Mouse (Mus musculus) olfactory bulb, adult 2 months (tissue): Measurements from ENCODE around the gene Kif3c. TPM values are rescaled to one million over a fixed set of nuclear protein-coding genes. Genes with fewer than 3 reads are reported as not detected.
A peak's percentile ranks its signal among the peaks of the same experiment; 100 is the strongest.
"Not testable (repeated sequence)": the region's sequence is repeated elsewhere in the genome, so short reads cannot be mapped to it uniquely, and the experiment has no call there.

Source experiments
- H3K27ac ChIP-seq: fragments of 200-500 bp; 2 replicates; pipeline ENCODE4 v1.5.1; 2012; ENCODE audit warnings: low read depth, low read length; ENCODE audit not compliant: insufficient read depth
- H3K4me1 ChIP-seq: fragments of 200-500 bp; 2 replicates; pipeline ENCODE4 v1.6.1; 2012; ENCODE audit warnings: low read length; ENCODE audit not compliant: control insufficient read depth, insufficient read depth
- H3K4me3 ChIP-seq: fragments of 200-500 bp; 2 replicates; pipeline ENCODE4 v1.5.1; 2012; ENCODE audit warnings: mild to moderate bottlenecking, low read depth, low read length, moderate library complexity; ENCODE audit not compliant: insufficient read depth
- CTCF ChIP-seq: fragments of 200-500 bp; IDR thresholded peaks from 2 replicates; pipeline ENCODE4 v1.5.1; 2012; ENCODE audit warnings: low read depth, mild to moderate bottlenecking, low read length, moderate library complexity; ENCODE audit not compliant: insufficient read depth
- POLR2A ChIP-seq: fragments of 200-500 bp; IDR thresholded peaks from 2 replicates; pipeline ENCODE4 v1.6.1; 2012; ENCODE audit warnings: mild to moderate bottlenecking, low read depth, low read length, moderate library complexity; ENCODE audit not compliant: insufficient read depth
- WGBS: fragments of 180-500 bp; shearing (Covaris S2); methylation state at CpG from one replicate; pipeline ENCODE4 v1.1.7; 2018; 5-methylcytosine and 5-hydroxymethylcytosine counted together
- polyA plus RNA-seq: library from polyadenylated mRNA; stranded (reverse); fragments of >200 nt; gene quantifications from 2 replicates; pipeline ENCODE4 v1.2.4, GENCODE M21; 2012; ENCODE audit warnings: low replicate concordance; ENCODE audit not compliant: missing spikeins, insufficient read depth, insufficient read length

Gene Kif3c
- polyA plus RNA-seq, 1 experiment, result 67.4 TPM

GRCm38 (mm10) chr12:3396931-3397330 is 32.0 kb downstream of the Kif3c start:
- WGBS, result 85% methylated on average over 8 of the region's 8 CpGs
- TF ChIP-seq POLR2A (no peak), CTCF (no peak)
- peaks cover 8% of the 10 kb centered on the region; the same call in 1 of the 2 replicates for H3K4me1 ChIP-seq
- no peak overlapping the region for H3K27ac ChIP-seq
- no peak overlapping the region for H3K4me3 ChIP-seq

GRCm38 (mm10) chr12:3405662-3406061 is 40.7 kb downstream of the Kif3c start:
- H3K4me3 ChIP-seq, H3K27ac ChIP-seq: not testable (repeated sequence)
- 69% methylated on average over 3 of the region's 3 CpGs for WGBS

GRCm38 (mm10) chr12:3406585-3406984 is 41.7 kb downstream of the Kif3c start:
- TF ChIP-seq CTCF (no peak), POLR2A (no peak)
- Histone ChIP-seq H3K4me3 (no peak overlapping the region), H3K27ac (no peak overlapping the region), H3K4me1 (peaks cover 2% of the 10 kb centered on the region)
- 33% methylated on average over 6 of the region's 6 CpGs for WGBS

More at GRCm38 (mm10) chr12:3405662-3406061, 40.7 kb downstream of the Kif3c start:
- H3K4me1 ChIP-seq, result not testable (repeated sequence)

DNA sequence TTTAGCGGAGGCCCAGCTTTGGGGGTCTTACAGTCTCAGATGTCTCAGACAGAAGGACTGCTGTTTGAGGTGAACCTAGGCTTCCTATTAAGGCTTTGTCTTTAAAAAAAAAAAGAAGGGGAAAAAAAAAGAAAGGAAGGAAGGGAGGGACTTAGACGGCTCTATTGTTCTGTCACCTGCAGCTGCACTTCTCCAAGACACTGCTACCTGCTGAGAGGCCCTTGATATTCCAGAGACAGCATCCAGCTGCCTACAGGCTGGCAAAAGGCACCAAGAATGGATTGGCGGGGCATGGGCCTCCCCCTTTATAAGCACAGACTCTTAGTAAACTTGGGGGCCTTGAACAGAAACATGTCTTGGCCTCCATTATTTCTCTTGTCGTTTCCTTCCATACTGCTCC is 50.0 kb downstream of the Kif3c start:
- Histone ChIP-seq H3K27ac (no peak overlapping the region), H3K4me3 (no peak overlapping the region), H3K4me1 (no peaks in the 10 kb centered on the region)
- WGBS, result 82% methylated on average over 4 of the region's 4 CpGs
- no peak for TF ChIP-seq CTCF

- TF ChIP-seq POLR2A (no peak), CTCF (no peak)
- no peak overlapping the region for H3K4me3 ChIP-seq
- no peaks in the 10 kb centered on the region for H3K4me1 ChIP-seq
- WGBS, result 74% methylated on average over 3 of the region's 3 CpGs
- no peak overlapping the region for H3K27ac ChIP-seq
These were observed 53.8 kb downstream of the Kif3c start for GRCm38 (mm10) chr12:3418761-3419160.

GRCm38 (mm10) chr12:3420519-3420918 is 55.6 kb downstream of the Kif3c start:
- 89% methylated on average over 2 of the region's 2 CpGs for WGBS
- Histone ChIP-seq H3K4me3 (no peak overlapping the region), H3K27ac (no peak overlapping the region), H3K4me1 (0 out of 2 replicates have a peak, but pooled peaks cover under 1% of the 10 kb centered on the region)
- TF ChIP-seq POLR2A (no peak), CTCF (no peak)

- no peak for TF ChIP-seq POLR2A
- no peak for TF ChIP-seq CTCF
- 95% methylated on average over 1 of the region's 1 CpGs for WGBS
- no peak overlapping the region for H3K27ac ChIP-seq
These were observed 57.9 kb downstream of the Kif3c start for GRCm38 (mm10) chr12:3422786-3423185.

GRCm38 (mm10) chr12:3424179-3424578 is 59.2 kb downstream of the Kif3c start:
- Histone ChIP-seq H3K4me3 (no peak overlapping the region), H3K4me1 (0 out of 2 replicates have a peak, but pooled peaks cover 2% of the 10 kb centered on the region), H3K27ac (no peak overlapping the region)
- whole genome bisulfite sequencing, result 88% methylated on average over 2 of the region's 2 CpGs
- TF ChIP-seq CTCF (no peak), POLR2A (no peak)

More at GRCm38 (mm10) chr12:3422786-3423185, 57.9 kb downstream of the Kif3c start:
- 0 out of 2 replicates have a peak, but pooled peaks cover 2% of the 10 kb centered on the region for H3K4me1 ChIP-seq
- no peak overlapping the region for H3K4me3 ChIP-seq

DNA sequence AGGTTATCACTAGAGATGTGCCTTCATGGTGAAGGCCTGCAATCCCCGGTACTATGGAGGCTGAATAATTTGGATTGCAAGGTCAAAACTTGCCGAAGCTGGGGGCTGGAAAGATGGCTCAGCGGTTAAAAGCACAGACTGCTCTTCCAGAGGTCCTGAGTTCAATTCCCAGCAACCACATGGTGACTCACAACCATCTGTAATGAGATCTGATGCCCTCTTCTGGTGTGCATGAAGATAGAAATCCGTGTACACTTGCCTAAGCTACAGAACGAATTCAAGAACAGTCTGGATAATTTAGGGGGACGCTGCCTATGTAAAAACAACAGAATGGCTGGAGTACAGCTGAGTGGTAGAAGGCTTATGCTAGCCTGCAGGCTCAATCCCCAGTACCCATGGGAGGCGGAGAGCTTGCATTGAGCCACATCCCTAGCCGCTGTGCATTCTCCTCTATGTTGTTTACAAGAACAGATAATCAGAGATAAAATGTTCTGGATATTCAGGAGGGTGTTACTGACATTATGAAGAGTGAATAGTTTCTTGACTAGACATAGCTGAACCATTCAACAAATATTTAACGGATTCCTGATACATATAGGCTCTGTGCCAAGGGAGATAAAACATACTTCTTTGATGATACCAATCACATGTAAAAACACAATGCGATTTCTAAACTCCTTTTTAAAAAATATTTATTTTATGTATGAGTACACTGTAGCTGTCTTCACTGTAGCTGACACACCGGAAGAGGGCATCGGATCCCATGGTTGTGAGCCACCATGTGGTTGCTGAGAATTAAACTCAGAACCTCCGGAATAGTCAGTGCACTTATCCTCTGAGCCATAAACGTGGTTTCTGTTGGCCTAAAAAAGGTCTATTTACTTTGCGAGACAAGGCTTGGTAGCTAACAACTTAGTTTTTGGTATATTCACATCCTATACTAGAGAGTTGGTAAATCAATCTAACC is 60.7 kb downstream of the Kif3c start:
- TF ChIP-seq CTCF, result no peak
- no peak for TF ChIP-seq POLR2A
- Histone ChIP-seq H3K4me3 (peak overlapping the region; percentile 3), H3K27ac (no peak overlapping the region; the same call in 1 of the 2 replicates), H3K4me1 (0 out of 2 replicates have a peak, but pooled peaks cover 2% of the 10 kb centered on the region)
- 38% methylated on average over 15 of the region's 15 CpGs for WGBS
